Mouse (Mus musculus) left cerebral cortex, adult 9 months (tissue): ENCODE data around the gene Arid5b.

ENCODE experiments used
- DNase-seq, 2 experiments: peaks; one replicate each; pipeline ENCODE4 v3.0.0; 2022; ENCODE audit warnings: low spot score in 2 of 2

The Arid5b gene

GRCm38 (mm10) chr10:68136480-68137083 lies 142.0 kb downstream of the Arid5b start:
- DNase-seq: peak; percentile 52 to 90

- no peak for DNase-seq
These were observed 142.5 kb downstream of the Arid5b start for GRCm38 (mm10) chr10:68136051-68136450.

- no peak for DNase-seq
These were observed 143.1 kb downstream of the Arid5b start for GRCm38 (mm10) chr10:68135416-68135815.

- DNase-seq: no peak
These were observed 144.0 kb downstream of the Arid5b start for GRCm38 (mm10) chr10:68134549-68134948.

- DNase-seq: no peak
These were observed 144.5 kb downstream of the Arid5b start for GRCm38 (mm10) chr10:68134071-68134470.

GRCm38 (mm10) chr10:68132636-68133035 lies 145.9 kb downstream of the Arid5b start:
- no peak for DNase-seq

GRCm38 (mm10) chr10:68132154-68132553 lies 146.4 kb downstream of the Arid5b start:
- DNase-seq: no peak

GRCm38 (mm10) chr10:68129651-68130050 lies 148.9 kb downstream of the Arid5b start:
- no peak for DNase-seq

GRCm38 (mm10) chr10:68129009-68129408 lies 149.5 kb downstream of the Arid5b start:
- no peak for DNase-seq

- no peak for DNase-seq
These were observed 150.1 kb downstream of the Arid5b start for GRCm38 (mm10) chr10:68128441-68128848.

- DNase-seq: no peak
These were observed 150.8 kb downstream of the Arid5b start for GRCm38 (mm10) chr10:68127604-68128256.

- no peak for DNase-seq
These were observed 151.4 kb downstream of the Arid5b start for GRCm38 (mm10) chr10:68127104-68127503.

- DNase-seq: no peak
These were observed 152.0 kb downstream of the Arid5b start for GRCm38 (mm10) chr10:68126551-68126950.

- no peak for DNase-seq
These were observed 152.5 kb downstream of the Arid5b start for GRCm38 (mm10) chr10:68125919-68126550.

GRCm38 (mm10) chr10:68124985-68125384 lies 153.6 kb downstream of the Arid5b start:
- DNase-seq: no peak

GRCm38 (mm10) chr10:68123446-68123845 lies 155.1 kb downstream of the Arid5b start:
- DNase-seq: no peak

GRCm38 (mm10) chr10:68121960-68122359 lies 156.6 kb downstream of the Arid5b start:
- DNase-seq: no peak

GRCm38 (mm10) chr10:68121251-68121650 lies 157.3 kb downstream of the Arid5b start:
- no peak for DNase-seq

GRCm38 (mm10) chr10:68120011-68120410 lies 158.5 kb downstream of the Arid5b start:
- no peak for DNase-seq

- DNase-seq: no peak
These were observed 159.3 kb downstream of the Arid5b start for GRCm38 (mm10) chr10:68119285-68119684.

- no peak for DNase-seq
These were observed 163.6 kb downstream of the Arid5b start for GRCm38 (mm10) chr10:68114955-68115354.

- no peak for DNase-seq
These were observed 164.9 kb downstream of the Arid5b start for GRCm38 (mm10) chr10:68113645-68114044.

- DNase-seq: no peak
These were observed 165.6 kb downstream of the Arid5b start for GRCm38 (mm10) chr10:68112983-68113382.
